Mouse (Mus musculus): ENCODE data around the gene Adam12. TPM values are rescaled to one million over a fixed set of nuclear protein-coding genes. Genes with fewer than 3 reads are reported as not detected.

Gene Adam12
- polyA plus RNA-seq, 1 experiment from 2014 or later: 0.57 TPM

GRCm38 (mm10) chr7:133954111-133955091 lies 277.5 kb downstream of the Adam12 start:
- Histone ChIP-seq H3K27ac (replicated peaks) (no peak overlapping the region), H3K27me3 (ENCODE audit: control insufficient read depth, insufficient read depth, low read length) (no peaks in the 10 kb centered on the region), H3K9ac (ENCODE audit: low read length) (no peak overlapping the region), H3K9me3 (ENCODE audit: control insufficient read depth, low read length) (no peaks in the 10 kb centered on the region), H3K36me3 (ENCODE audit: control insufficient read depth, insufficient read depth, low read length) (no peaks in the 10 kb centered on the region), H3K4me1 (replicated peaks; ENCODE audit: control insufficient read depth, insufficient read depth) (no peaks in the 10 kb centered on the region), H3K4me3 (ENCODE audit: low read depth, low read length) (no peak overlapping the region), H3K4me2 (replicated peaks; ENCODE audit: low read depth) (no peak overlapping the region)
- TF ChIP-seq EP300 (optimal IDR thresholded peaks at IDR 0.05): no peak
- no peak for TF ChIP-seq CTCF (IDR thresholded peaks at IDR 0.05; ENCODE audit: low read depth)
- ATAC-seq (ENCODE audit: low FRiP score, low TSS enrichment) (no peak; the same call in 1 of the 2 replicates), DNase-seq (ENCODE audit: low spot score) (no peak)
- WGBS: 31% methylated on average over 9 of the region's 9 CpGs

DNA sequence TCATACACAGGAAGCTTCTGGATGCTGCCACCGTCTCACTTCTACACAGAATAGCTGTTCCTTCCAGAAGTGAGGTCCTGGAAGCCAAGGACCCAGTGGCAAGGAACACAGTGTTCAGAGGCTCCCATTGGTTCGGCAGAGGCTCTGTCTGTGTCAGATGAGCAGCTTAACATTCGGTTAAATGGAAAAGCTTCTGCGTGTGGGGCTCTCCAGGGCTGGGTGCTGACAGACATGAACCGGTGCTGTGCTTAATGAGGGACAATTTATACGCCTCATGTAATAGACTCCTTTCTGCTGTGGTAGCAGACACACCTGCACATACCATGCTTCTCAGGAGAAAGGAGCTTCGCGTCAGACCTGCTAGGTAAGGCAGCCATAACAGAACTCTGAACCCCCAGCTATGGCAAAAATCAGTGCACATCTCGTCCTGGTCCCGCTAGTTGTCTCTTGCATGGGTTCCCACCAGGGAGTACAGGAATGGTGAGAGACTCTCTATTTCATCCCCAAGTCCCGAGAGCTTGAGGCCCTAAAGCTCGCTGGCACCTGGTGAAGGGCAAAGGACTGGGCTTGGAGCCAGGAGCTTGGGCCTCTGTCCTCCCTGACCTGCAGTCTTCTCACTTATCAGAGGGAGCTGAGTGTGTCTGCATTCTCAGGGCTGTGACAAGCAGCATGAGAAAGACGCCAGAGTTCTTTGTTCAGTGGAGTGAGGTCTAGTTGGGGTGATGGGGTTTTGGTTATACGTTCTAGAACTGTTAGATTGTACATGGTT lies 280.0 kb downstream of the Adam12 start:
- Histone ChIP-seq H3K4me3 (ENCODE audit: low read depth, low read length) (no peak overlapping the region), H3K4me2 (replicated peaks; ENCODE audit: low read depth) (no peak overlapping the region), H3K4me1 (replicated peaks; ENCODE audit: control insufficient read depth, insufficient read depth) (no peaks in the 10 kb centered on the region), H3K27ac (replicated peaks) (no peak overlapping the region), H3K9me3 (ENCODE audit: control insufficient read depth, low read length) (no peaks in the 10 kb centered on the region), H3K27me3 (ENCODE audit: control insufficient read depth, insufficient read depth, low read length) (no peaks in the 10 kb centered on the region), H3K36me3 (ENCODE audit: control insufficient read depth, insufficient read depth, low read length) (no peaks in the 10 kb centered on the region), H3K9ac (ENCODE audit: low read length) (no peak overlapping the region)
- no peak for TF ChIP-seq EP300 (optimal IDR thresholded peaks at IDR 0.05)
- no peak for TF ChIP-seq CTCF (IDR thresholded peaks at IDR 0.05; ENCODE audit: low read depth)
- ATAC-seq (ENCODE audit: low FRiP score, low TSS enrichment) (no peak), DNase-seq (ENCODE audit: low spot score) (no peak)
- WGBS: 84% methylated on average over 14 of the region's 14 CpGs

GRCm38 (mm10) chr7:133947360-133947759 lies 284.6 kb downstream of the Adam12 start:
- H3K9me3 ChIP-seq (ENCODE audit: control insufficient read depth, low read length): no peaks in the 10 kb centered on the region
- DNase-seq (ENCODE audit: low spot score) (no peak), ATAC-seq (ENCODE audit: low FRiP score, low TSS enrichment) (no peak)
- H3K4me2 ChIP-seq (replicated peaks; ENCODE audit: low read depth): no peak overlapping the region
- TF ChIP-seq CTCF (IDR thresholded peaks at IDR 0.05; ENCODE audit: low read depth) (no peak), EP300 (optimal IDR thresholded peaks at IDR 0.05) (no peak)
- no peak overlapping the region for H3K27ac ChIP-seq (replicated peaks)
- WGBS: 87% methylated on average over 2 of the region's 2 CpGs
- H3K36me3 ChIP-seq (ENCODE audit: control insufficient read depth, insufficient read depth, low read length): no peaks in the 10 kb centered on the region
- H3K4me1 ChIP-seq (replicated peaks; ENCODE audit: control insufficient read depth, insufficient read depth): no peaks in the 10 kb centered on the region
- H3K9ac ChIP-seq (ENCODE audit: low read length): no peak overlapping the region
- no peaks in the 10 kb centered on the region for H3K27me3 ChIP-seq (ENCODE audit: control insufficient read depth, insufficient read depth, low read length)
- H3K4me3 ChIP-seq (ENCODE audit: low read depth, low read length): no peak overlapping the region

- Histone ChIP-seq H3K27me3 (ENCODE audit: control insufficient read depth, insufficient read depth, low read length) (no peaks in the 10 kb centered on the region), H3K4me2 (replicated peaks; ENCODE audit: low read depth) (no peak overlapping the region), H3K9me3 (ENCODE audit: control insufficient read depth, low read length) (no peaks in the 10 kb centered on the region), H3K36me3 (ENCODE audit: control insufficient read depth, insufficient read depth, low read length) (no peaks in the 10 kb centered on the region), H3K9ac (ENCODE audit: low read length) (no peak overlapping the region), H3K4me1 (replicated peaks; ENCODE audit: control insufficient read depth, insufficient read depth) (no peaks in the 10 kb centered on the region), H3K4me3 (ENCODE audit: low read depth, low read length) (no peak overlapping the region), H3K27ac (replicated peaks) (no peak overlapping the region)
- DNase-seq (ENCODE audit: low spot score) (no peak), ATAC-seq (ENCODE audit: low FRiP score, low TSS enrichment) (no peak)
- no peak for TF ChIP-seq CTCF (IDR thresholded peaks at IDR 0.05; ENCODE audit: low read depth)
- TF ChIP-seq EP300 (optimal IDR thresholded peaks at IDR 0.05): no peak
- 19% methylated on average over 2 of the region's 2 CpGs for WGBS
These were observed 285.1 kb downstream of the Adam12 start for GRCm38 (mm10) chr7:133946757-133947345.

GRCm38 (mm10) chr7:133946113-133946512 lies 285.8 kb downstream of the Adam12 start:
- Histone ChIP-seq H3K4me1 (replicated peaks; ENCODE audit: control insufficient read depth, insufficient read depth) (no peaks in the 10 kb centered on the region), H3K4me3 (ENCODE audit: low read depth, low read length) (no peak overlapping the region), H3K36me3 (ENCODE audit: control insufficient read depth, insufficient read depth, low read length) (no peaks in the 10 kb centered on the region), H3K9ac (ENCODE audit: low read length) (no peak overlapping the region), H3K27me3 (ENCODE audit: control insufficient read depth, insufficient read depth, low read length) (no peaks in the 10 kb centered on the region), H3K4me2 (replicated peaks; ENCODE audit: low read depth) (no peak overlapping the region), H3K9me3 (ENCODE audit: control insufficient read depth, low read length) (no peaks in the 10 kb centered on the region), H3K27ac (replicated peaks) (no peak overlapping the region)
- 69% methylated on average over 4 of the region's 4 CpGs for WGBS
- no peak for DNase-seq (ENCODE audit: low spot score)
- TF ChIP-seq CTCF (IDR thresholded peaks at IDR 0.05; ENCODE audit: low read depth): no peak
- no peak for TF ChIP-seq EP300 (optimal IDR thresholded peaks at IDR 0.05)
- no peak for ATAC-seq (ENCODE audit: low FRiP score, low TSS enrichment)

Data from stomach, postnatal 0 days (tissue).